Mouse (Mus musculus) midbrain, postnatal 0 days (tissue): ENCODE results near the gene Erich3. TPM values are rescaled to one million over a fixed set of nuclear protein-coding genes. Genes with fewer than 3 reads are reported as not detected.

Experiments used
- ATAC-seq: fragments of 200-750 bp; cut with Nextera tagmentation; 2 replicates; pipeline ENCODE4 v1.8.0; 2017; ENCODE audit warnings: moderate number of reproducible peaks, mild to moderate bottlenecking, moderate TSS enrichment, moderate library complexity; ENCODE audit not compliant: low FRiP score
- DNase-seq: peaks from one replicate; pipeline ENCODE4 v3.0.0-alpha.2; 2015; ENCODE audit warnings: low spot score
- H3K27ac ChIP-seq: fragments of 300-500 bp; sonication (generic); 2 replicates; pipeline ENCODE4 v1.5.1; 2014; ENCODE audit warnings: low read depth, mild to moderate bottlenecking, low read length, mixed read lengths
- H3K27me3 ChIP-seq: fragments of 300-500 bp; sonication (generic); 2 replicates; pipeline ENCODE4 v1.6.1; 2014; ENCODE audit warnings: low read length, control low read depth, mixed read lengths; ENCODE audit not compliant: insufficient read depth
- H3K36me3 ChIP-seq: fragments of 300-500 bp; sonication (generic); 2 replicates; pipeline ENCODE4 v1.6.1; 2014; ENCODE audit warnings: low read length, control low read depth, mixed read lengths; ENCODE audit not compliant: insufficient read depth
- H3K4me1 ChIP-seq: fragments of 300-500 bp; sonication (generic); 2 replicates; pipeline ENCODE4 v1.6.1; 2014; ENCODE audit warnings: mild to moderate bottlenecking, control low read depth, antibody characterized with exemption, low read length, mixed read lengths; ENCODE audit not compliant: insufficient read depth
- H3K4me2 ChIP-seq: fragments of 300-500 bp; sonication (generic); 2 replicates; pipeline ENCODE4 v1.6.1; 2014; ENCODE audit warnings: low read depth, mild to moderate bottlenecking, low read length, mixed read lengths; ENCODE audit not compliant: poor library complexity, severe bottlenecking
- H3K4me3 ChIP-seq: fragments of 300-500 bp; sonication (generic); 2 replicates; pipeline ENCODE4 v1.5.1; 2014; ENCODE audit warnings: low read depth, mild to moderate bottlenecking, low read length, moderate library complexity
- H3K9ac ChIP-seq: fragments of 300-500 bp; sonication (generic); replicated peaks from 2 replicates; pipeline ENCODE4 v1.6.1; 2014; ENCODE audit warnings: mild to moderate bottlenecking, low read length, moderate library complexity, mixed read lengths; ENCODE audit not compliant: poor library complexity, severe bottlenecking
- H3K9me3 ChIP-seq: fragments of 300-500 bp; sonication (generic); 2 replicates; pipeline ENCODE4 v1.6.1; 2016; ENCODE audit warnings: low read length, control low read depth
- CTCF ChIP-seq: IDR thresholded peaks from 2 replicates; pipeline ENCODE4 v1.5.1; 2016; ENCODE audit warnings: antibody characterized with exemption, mild to moderate bottlenecking
- WGBS: fragments of 180-500 bp; shearing (Covaris S2); extraction: QIAGEN DNeasy Blood & Tissue Kit; methylation state at CpG from one replicate; pipeline ENCODE4 v1.1.7; 2014; 5-methylcytosine and 5-hydroxymethylcytosine counted together
- polyA plus RNA-seq: library from polyadenylated mRNA; unstranded; fragments of >200 nt; fragmentation: Nextera tagmentation; extraction: Ambion mirVana; gene quantifications from 2 replicates; pipeline ENCODE4 v1.2.1, GENCODE M21; 2015
- total RNA-seq: library from RNA; depleted of rRNA; stranded (reverse); fragments of >200 nt; gene quantifications from 2 replicates; pipeline ENCODE4 v1.2.3, GENCODE M21; 2014

The Erich3 gene
- total and polyA plus RNA-seq, 2 experiments from 2014 or later = 3.8 to 4.7 TPM

GRCm38 (mm10) chr3:154682570-154682969 lies 18.9 kb downstream of the Erich3 start:
- Histone ChIP-seq H3K27ac (no peak overlapping the region), H3K4me3 (no peak overlapping the region), H3K36me3 (no peaks in the 10 kb centered on the region), H3K4me2 (no peak overlapping the region), H3K9ac (no peak overlapping the region), H3K9me3 (no peaks in the 10 kb centered on the region), H3K4me1 (no peaks in the 10 kb centered on the region), H3K27me3 (no peaks in the 10 kb centered on the region)
- 74% methylated on average over 2 of the region's 2 CpGs for WGBS
- no peak for ATAC-seq
- no peak for TF ChIP-seq CTCF
- no peak for DNase-seq

- no peak for ATAC-seq
- Histone ChIP-seq H3K27ac (no peak overlapping the region), H3K27me3 (no peaks in the 10 kb centered on the region), H3K4me3 (no peak overlapping the region), H3K9me3 (no peaks in the 10 kb centered on the region), H3K9ac (no peak overlapping the region), H3K36me3 (no peaks in the 10 kb centered on the region), H3K4me1 (no peaks in the 10 kb centered on the region), H3K4me2 (no peak overlapping the region)
- 74% methylated on average over 2 of the region's 2 CpGs for WGBS
- no peak for DNase-seq
- TF ChIP-seq CTCF = no peak
These were observed 20.0 kb downstream of the Erich3 start for GRCm38 (mm10) chr3:154683667-154684066.

DNA sequence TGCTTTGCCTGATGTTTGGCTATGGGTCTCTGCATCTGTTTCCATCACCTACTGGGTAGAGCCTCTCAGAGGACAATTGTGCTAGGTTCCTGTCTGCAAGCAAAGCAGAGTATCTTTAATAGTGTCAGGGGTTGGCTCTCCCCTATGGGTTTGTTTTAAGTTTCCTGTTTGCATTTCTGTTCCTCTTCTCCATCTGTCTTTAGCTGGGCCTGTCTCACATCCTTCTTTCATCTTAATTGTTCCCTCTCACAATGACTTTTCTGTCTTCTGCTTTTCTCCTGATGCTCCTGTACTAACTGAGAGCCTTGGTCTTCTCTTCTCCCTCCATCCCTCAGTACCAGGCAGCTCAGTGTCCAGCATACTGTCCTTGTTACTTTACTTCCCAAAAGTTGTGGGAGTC lies 26.6 kb downstream of the Erich3 start:
- Histone ChIP-seq H3K4me1 (no peaks in the 10 kb centered on the region), H3K9ac (no peak overlapping the region), H3K27me3 (no peaks in the 10 kb centered on the region), H3K27ac (no peak overlapping the region), H3K36me3 (no peaks in the 10 kb centered on the region), H3K9me3 (no peaks in the 10 kb centered on the region), H3K4me2 (no peak overlapping the region), H3K4me3 (no peak overlapping the region)
- DNase-seq (no peak), ATAC-seq (no peak)
- TF ChIP-seq CTCF = no peak

- no peak overlapping the region for H3K4me3 ChIP-seq
- no peak for TF ChIP-seq CTCF
- peak; percentile 87 for ATAC-seq
- DNase-seq = peak; percentile 85
- no peaks in the 10 kb centered on the region for H3K9me3 ChIP-seq
- H3K4me1 ChIP-seq = peaks cover 5% of the 10 kb centered on the region; the same call in 1 of the 2 replicates
- WGBS = 56% methylated on average over 14 of the region's 14 CpGs
- no peaks in the 10 kb centered on the region for H3K36me3 ChIP-seq
- no peak overlapping the region for H3K9ac ChIP-seq
- no peak overlapping the region for H3K4me2 ChIP-seq
- no peaks in the 10 kb centered on the region for H3K27me3 ChIP-seq
- no peak overlapping the region for H3K27ac ChIP-seq
These were observed 28.4 kb downstream of the Erich3 start for GRCm38 (mm10) chr3:154691897-154692571.

GRCm38 (mm10) chr3:154692572-154692922 lies 28.9 kb downstream of the Erich3 start:
- no peak for TF ChIP-seq CTCF
- no peak overlapping the region for H3K9ac ChIP-seq
- DNase-seq (no peak), ATAC-seq (no peak; the same call in 1 of the 2 replicates)
- no peaks in the 10 kb centered on the region for H3K36me3 ChIP-seq
- 89% methylated on average over 3 of the region's 3 CpGs for WGBS
- H3K4me2 ChIP-seq = no peak overlapping the region
- peaks cover 5% of the 10 kb centered on the region; the same call in 1 of the 2 replicates for H3K4me1 ChIP-seq
- no peaks in the 10 kb centered on the region for H3K9me3 ChIP-seq
- H3K4me3 ChIP-seq = no peak overlapping the region
- H3K27ac ChIP-seq = no peak overlapping the region
- no peaks in the 10 kb centered on the region for H3K27me3 ChIP-seq

DNA sequence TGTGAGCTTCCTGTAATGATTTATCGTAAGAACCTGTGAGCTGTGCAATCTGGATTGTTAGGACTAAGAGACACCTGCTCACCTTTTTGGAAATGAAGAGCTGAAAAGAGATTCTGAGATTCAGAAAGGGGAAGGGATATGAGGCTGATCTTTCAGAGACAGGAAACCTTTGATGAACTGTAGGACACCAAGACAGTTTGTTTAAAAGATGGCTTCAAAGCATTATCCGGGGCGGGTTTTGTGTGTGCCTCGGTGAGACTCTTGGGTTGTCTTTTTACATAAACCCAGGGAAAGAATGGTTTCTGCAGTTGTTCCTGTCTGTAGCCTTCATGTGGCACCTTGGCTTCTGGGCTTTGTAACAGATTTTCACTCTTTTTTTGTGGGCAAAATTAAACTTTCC lies 30.2 kb downstream of the Erich3 start:
- TF ChIP-seq CTCF = no peak
- 77% methylated on average over 4 of the region's 4 CpGs for WGBS
- ATAC-seq (no peak), DNase-seq (no peak)
- Histone ChIP-seq H3K27ac (no peak overlapping the region), H3K9ac (no peak overlapping the region), H3K4me2 (no peak overlapping the region), H3K4me3 (no peak overlapping the region), H3K9me3 (no peaks in the 10 kb centered on the region), H3K36me3 (no peaks in the 10 kb centered on the region), H3K27me3 (no peaks in the 10 kb centered on the region), H3K4me1 (peaks cover 5% of the 10 kb centered on the region; the same call in 1 of the 2 replicates)
